Mouse (Mus musculus): ENCODE results near the gene Ank2. TPM values are rescaled to one million over a fixed set of nuclear protein-coding genes. Genes with fewer than 3 reads are reported as not detected.

The Ank2 gene
- total RNA-seq, 1 experiment from 2014 or later: 0.12 TPM

- ATAC-seq (ENCODE audit: extremely low read depth, insufficient number of reproducible peaks, low FRiP score, poor library complexity, severe bottlenecking): no peak
Measured at GRCm38 (mm10) chr3:127260786-127261166, 238.4 kb downstream of the Ank2 start.

GRCm38 (mm10) chr3:127260007-127260785 lies 239.0 kb downstream of the Ank2 start:
- no peak for ATAC-seq (ENCODE audit: extremely low read depth, insufficient number of reproducible peaks, low FRiP score, poor library complexity, severe bottlenecking)

GRCm38 (mm10) chr3:127258466-127259075 lies 240.6 kb downstream of the Ank2 start:
- ATAC-seq (ENCODE audit: extremely low read depth, insufficient number of reproducible peaks, low FRiP score, poor library complexity, severe bottlenecking): no peak

GRCm38 (mm10) chr3:127257969-127258368 lies 241.2 kb downstream of the Ank2 start:
- ATAC-seq (ENCODE audit: extremely low read depth, insufficient number of reproducible peaks, low FRiP score, poor library complexity, severe bottlenecking): no peak

- no peak for ATAC-seq (ENCODE audit: extremely low read depth, insufficient number of reproducible peaks, low FRiP score, poor library complexity, severe bottlenecking)
Measured at GRCm38 (mm10) chr3:127257279-127257925, 241.7 kb downstream of the Ank2 start.

GRCm38 (mm10) chr3:127256681-127257080 lies 242.5 kb downstream of the Ank2 start:
- ATAC-seq (ENCODE audit: extremely low read depth, insufficient number of reproducible peaks, low FRiP score, poor library complexity, severe bottlenecking): no peak

GRCm38 (mm10) chr3:127250930-127251329 lies 248.2 kb downstream of the Ank2 start:
- no peak for ATAC-seq (ENCODE audit: extremely low read depth, insufficient number of reproducible peaks, low FRiP score, poor library complexity, severe bottlenecking)

- ATAC-seq (ENCODE audit: extremely low read depth, insufficient number of reproducible peaks, low FRiP score, poor library complexity, severe bottlenecking): no peak
Measured at GRCm38 (mm10) chr3:127248611-127249010, 250.5 kb downstream of the Ank2 start.

- no peak for ATAC-seq (ENCODE audit: extremely low read depth, insufficient number of reproducible peaks, low FRiP score, poor library complexity, severe bottlenecking)
Measured at GRCm38 (mm10) chr3:127246989-127247708, 252.0 kb downstream of the Ank2 start.

GRCm38 (mm10) chr3:127243928-127244642 lies 255.1 kb downstream of the Ank2 start:
- no peak for ATAC-seq (ENCODE audit: extremely low read depth, insufficient number of reproducible peaks, low FRiP score, poor library complexity, severe bottlenecking)

GRCm38 (mm10) chr3:127242234-127242810 lies 256.8 kb downstream of the Ank2 start:
- no peak for ATAC-seq (ENCODE audit: extremely low read depth, insufficient number of reproducible peaks, low FRiP score, poor library complexity, severe bottlenecking)

- no peak for ATAC-seq (ENCODE audit: extremely low read depth, insufficient number of reproducible peaks, low FRiP score, poor library complexity, severe bottlenecking)
Measured at GRCm38 (mm10) chr3:127235271-127235670, 263.9 kb downstream of the Ank2 start.

GRCm38 (mm10) chr3:127225799-127226730 lies 273.1 kb downstream of the Ank2 start:
- ATAC-seq (ENCODE audit: extremely low read depth, insufficient number of reproducible peaks, low FRiP score, poor library complexity, severe bottlenecking): no peak

- no peak for ATAC-seq (ENCODE audit: extremely low read depth, insufficient number of reproducible peaks, low FRiP score, poor library complexity, severe bottlenecking)
Measured at GRCm38 (mm10) chr3:127225167-127225798, 273.9 kb downstream of the Ank2 start.

GRCm38 (mm10) chr3:127224315-127225166 lies 274.6 kb downstream of the Ank2 start:
- no peak for ATAC-seq (ENCODE audit: extremely low read depth, insufficient number of reproducible peaks, low FRiP score, poor library complexity, severe bottlenecking)

- ATAC-seq (ENCODE audit: extremely low read depth, insufficient number of reproducible peaks, low FRiP score, poor library complexity, severe bottlenecking): no peak
Measured at GRCm38 (mm10) chr3:127222086-127222485, 277.1 kb downstream of the Ank2 start.

Measured in neutrophil, adult 5-6 weeks (primary cell).